Mouse (Mus musculus) retina, postnatal 1 day (tissue): ENCODE data around the gene Fam241a.

Experiments
- DNase-seq: peaks from one replicate; pipeline ENCODE4 v3.0.0-alpha.2; 2012

Gene Fam241a

GRCm38 (mm10) chr3:127875059-127875458, 21.1 kb downstream of the Fam241a start:
- DNase-seq, result no peak

- no peak for DNase-seq
Measured at GRCm38 (mm10) chr3:127874254-127874883, 21.8 kb downstream of the Fam241a start.

DNA sequence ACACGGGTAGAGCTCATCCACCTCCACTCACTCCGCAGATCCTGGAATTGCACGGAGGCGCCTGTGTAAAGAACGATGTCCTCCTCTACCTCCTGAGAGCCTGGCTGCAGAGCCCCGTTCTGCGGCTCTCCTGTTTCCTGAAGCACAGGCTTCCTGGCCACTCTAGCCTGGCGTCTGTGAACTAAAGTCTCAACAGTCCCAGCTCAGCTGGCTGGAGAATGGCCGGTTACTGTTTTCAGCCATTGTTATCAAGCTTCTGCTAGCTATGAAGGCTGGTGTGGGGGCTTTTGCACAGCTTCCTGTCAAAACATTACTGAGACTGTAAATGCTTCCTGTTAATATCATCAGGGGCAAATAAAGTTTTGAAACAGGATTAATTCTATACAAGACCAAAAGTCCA, 24.5 kb downstream of the Fam241a start:
- no peak for DNase-seq

GRCm38 (mm10) chr3:127868880-127869279, 27.2 kb downstream of the Fam241a start:
- no peak for DNase-seq

DNA sequence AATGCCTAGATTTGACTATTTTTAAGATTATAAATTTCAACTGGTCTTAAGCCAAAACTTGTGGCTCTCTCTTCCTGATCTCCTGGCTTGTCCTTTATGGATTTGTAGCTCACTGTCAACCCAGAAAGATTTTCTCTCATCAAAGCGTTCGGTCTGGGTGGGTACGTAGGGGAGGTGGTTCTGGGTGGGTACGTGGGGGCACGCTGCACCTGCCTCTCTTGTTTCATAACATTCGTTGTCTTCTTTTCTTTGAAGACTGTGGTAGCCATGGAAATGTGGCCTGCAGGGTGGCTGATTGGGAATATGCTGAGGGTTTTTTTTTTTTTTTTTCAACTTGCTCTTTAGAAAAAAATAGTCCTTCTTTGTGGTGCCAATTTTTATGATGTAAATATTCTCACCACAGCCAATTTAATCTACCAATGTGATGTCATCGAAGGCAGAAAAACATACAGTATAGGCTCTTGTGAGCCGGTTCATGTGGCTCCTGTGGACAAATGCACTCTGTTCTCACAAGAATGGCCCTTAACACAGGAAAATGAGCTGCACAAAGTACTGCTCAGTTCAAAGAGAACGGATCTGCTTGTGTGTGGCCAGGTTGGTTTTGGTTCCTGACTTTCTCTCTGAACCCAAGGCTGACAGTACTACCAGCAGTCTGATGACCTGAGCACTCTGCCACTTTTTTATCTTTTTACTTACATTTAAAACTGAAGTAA, 27.9 kb downstream of the Fam241a start:
- no peak for DNase-seq

DNA sequence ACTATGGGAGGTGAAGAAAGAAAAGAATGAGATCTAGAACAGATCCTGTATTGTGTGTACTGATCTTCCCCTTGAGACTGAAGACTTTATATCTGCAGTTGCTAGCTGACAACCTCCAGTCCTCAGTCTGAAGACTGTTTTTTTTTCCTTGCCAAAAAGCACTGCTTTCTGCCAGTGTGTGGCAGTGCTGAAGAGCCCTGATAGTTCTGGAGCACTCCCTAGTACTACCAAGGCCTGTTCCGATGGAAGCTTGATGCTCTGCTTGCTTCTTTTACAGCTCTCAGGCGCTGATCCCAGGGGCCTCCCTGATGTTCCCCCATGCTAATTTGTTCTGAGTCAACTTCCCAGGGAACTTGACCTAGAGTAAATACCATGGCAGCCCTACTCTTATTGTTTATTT, 31.9 kb downstream of the Fam241a start:
- no peak for DNase-seq

GRCm38 (mm10) chr3:127863571-127863970, 32.6 kb downstream of the Fam241a start:
- DNase-seq, result no peak

GRCm38 (mm10) chr3:127862479-127862878, 33.6 kb downstream of the Fam241a start:
- DNase-seq, result no peak

DNA sequence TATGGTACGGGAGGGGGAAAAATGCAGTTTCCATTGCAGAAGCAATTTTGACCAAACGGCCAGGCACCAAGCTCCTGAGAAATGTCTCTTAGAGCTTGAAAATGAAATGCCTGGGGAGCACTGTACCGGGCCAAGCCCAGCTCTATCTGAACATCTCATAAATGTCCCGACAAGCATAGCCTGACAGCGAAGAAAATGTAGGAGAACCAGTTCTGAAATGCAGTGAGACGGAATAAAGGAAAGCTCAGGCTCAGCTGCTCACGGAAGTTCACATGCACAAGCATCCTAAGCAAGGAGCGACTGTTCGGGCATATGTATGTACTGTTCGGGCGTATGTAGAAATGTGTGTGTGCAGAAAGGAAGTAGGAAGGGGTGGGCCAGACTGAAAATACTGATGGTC, 34.8 kb downstream of the Fam241a start:
- DNase-seq, result no peak

- peak; percentile 79 for DNase-seq
Measured at GRCm38 (mm10) chr3:127853431-127854206, 42.5 kb downstream of the Fam241a start.

DNA sequence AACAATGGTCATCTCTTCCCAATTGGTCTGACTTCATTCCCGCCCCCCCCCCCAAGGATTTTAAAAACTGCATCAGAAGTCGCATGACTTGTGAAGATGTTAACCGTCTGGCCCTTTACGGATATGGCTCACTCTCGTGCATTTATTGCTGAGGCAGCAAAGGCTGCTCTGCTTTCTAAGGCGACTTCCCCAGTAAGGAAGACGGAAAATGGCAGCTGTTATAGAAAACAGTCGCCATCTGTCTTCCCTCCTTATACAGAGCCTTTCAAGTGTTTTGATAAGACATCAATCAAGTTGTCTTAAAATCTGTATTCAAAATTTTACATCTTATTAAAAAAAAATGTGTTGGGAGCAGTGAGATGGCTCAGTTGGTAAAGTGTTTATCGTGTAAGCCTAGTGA, 43.4 kb downstream of the Fam241a start:
- no peak for DNase-seq

- DNase-seq, result no peak
Measured at GRCm38 (mm10) chr3:127850776-127851646, 45.1 kb downstream of the Fam241a start.

- no peak for DNase-seq
Measured at GRCm38 (mm10) chr3:127849922-127850321, 46.2 kb downstream of the Fam241a start.

DNA sequence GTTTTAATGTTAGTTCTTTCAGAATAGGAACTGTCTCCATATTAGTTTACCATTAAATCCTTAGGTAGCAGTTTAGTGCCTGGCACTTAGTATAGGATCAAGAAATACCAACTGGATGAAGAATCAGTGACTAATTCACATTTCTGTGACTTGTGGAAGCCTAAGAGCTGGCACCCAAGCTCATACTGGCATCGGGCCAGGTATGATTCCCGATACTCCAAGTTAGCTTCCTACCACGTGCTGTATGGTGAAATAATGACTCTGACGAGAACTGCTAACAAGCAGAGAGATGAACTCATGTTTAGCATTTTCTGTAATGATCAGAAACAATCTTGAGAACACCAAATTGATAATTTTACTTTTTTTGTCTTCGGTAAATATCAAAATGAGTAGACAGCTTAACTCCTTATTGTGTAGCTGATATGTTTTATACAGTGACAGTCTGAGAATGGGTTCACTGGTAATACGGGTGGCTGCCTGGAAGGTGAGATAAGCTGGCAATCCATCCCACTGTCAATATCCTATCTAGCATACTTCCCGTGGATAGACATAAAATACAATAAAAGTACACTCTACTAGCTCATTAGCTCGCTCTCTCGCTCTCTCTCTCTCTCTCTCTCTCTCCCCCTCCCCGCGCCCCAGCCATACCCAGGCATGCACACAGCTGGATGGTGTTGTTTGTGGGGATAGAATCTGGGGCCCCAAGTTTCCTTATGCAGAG, 47.9 kb downstream of the Fam241a start:
- no peak for DNase-seq

GRCm38 (mm10) chr3:127843941-127844327, 52.2 kb downstream of the Fam241a start:
- DNase-seq, result no peak

DNA sequence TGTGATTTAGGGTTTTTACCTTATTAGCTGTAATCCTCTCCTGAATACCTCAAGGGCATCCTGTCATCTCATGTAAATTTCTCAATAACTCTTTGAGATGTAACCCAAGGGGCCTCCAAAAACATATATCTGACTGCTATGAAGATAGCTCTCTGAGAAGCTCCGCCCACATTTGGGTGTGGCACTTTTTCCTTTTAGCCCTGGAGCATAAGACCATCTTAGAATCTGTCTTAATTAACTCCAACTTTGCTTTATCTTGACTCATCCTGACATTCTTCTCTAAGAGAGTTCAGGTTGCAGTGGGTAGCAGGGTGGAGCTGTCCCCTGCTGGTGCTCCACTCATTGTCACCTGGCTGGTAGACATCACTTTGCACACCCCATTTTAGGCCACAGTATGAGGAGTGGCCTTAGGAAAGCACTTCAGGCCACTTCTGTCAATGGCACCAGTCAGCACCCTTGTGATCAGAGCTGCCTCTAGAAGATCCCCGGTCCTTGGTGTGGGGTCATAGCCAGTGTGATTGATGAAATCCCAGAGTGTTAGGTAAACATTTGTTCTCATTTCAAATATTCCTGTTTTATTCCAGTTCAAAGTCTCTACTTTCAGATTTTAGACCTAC, 52.7 kb downstream of the Fam241a start:
- DNase-seq, result no peak

DNA sequence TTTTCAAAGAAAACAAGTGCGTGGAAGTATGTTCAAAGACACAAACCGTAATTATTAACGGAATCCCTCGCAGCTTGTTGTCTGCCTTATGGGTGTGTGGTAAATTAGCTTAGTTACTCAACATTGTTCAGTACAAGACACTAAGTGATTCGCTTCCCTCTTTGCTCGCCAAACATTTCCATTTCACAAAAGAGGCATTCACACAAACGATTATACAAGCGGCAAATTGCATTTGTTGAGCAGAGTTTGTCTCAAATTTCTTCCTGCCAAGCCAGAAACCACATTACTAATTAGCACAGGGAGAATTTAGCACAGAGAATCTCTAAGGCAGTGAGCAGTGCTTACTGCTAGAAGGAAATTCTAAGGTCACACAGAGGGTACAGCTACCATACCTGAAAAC, 54.2 kb downstream of the Fam241a start:
- DNase-seq, result no peak

GRCm38 (mm10) chr3:127837972-127838644, 58.0 kb downstream of the Fam241a start:
- no peak for DNase-seq

DNA sequence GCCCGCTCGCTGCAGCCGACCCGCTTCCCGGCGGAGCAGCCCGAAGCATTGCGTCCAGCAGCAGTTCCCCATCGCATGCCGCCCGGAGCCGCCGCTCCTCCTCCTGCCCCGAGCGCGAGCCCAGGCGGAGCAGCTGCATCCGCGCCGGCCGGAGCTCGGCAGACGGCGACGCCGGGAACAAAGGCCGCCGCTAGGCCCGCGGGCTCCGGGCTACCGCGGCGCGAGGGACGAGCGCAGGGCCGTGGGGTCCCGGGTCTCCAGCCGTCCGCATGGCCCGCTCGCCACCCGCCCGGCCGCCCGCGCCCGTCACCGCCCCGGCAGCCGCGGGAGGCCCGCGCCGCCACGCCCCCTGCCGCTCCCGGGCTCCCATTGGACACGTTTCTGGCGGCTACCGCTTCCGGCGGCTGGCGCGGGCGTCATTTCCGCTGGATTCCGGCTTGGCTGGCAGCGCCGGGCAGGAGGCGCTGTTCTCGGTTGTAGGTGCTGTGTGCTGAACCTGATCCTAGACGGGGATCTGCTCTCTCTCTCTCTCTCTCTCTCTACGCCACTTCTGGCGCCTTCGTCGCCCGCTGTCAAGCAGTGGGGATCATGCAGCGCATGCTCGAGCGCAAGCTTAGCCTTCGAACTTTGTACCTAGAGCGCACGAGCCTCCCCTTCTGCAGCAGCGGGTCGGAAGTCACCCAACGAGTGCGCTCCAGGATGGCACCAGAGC, 58.8 kb downstream of the Fam241a start, which contains the start of gene Ap1ar:
TSS of gene Ap1ar (minus strand) at position 370 of the 712 bp plus-strand sequence.
- peak; percentile 97 for DNase-seq

DNA sequence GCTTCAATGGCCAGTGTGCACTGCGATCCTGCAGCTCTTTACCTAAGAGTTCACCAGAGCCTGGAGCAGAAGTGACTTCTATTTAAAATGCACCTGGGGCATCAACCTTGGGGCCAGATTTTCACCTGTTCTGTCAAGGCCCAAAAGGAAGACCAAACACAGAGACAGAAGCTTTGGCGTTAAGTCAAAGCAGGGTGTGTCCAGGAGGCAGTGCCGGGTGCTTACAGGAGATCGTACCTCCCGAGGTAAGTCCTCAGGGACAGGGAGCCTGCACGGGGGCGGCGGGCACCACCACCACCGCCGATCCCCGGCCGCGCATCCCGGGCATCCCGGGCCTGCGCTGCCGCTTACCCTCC, 59.3 kb downstream of the Fam241a start:
- no peak for DNase-seq

GRCm38 (mm10) chr3:127835594-127835993, 60.5 kb downstream of the Fam241a start:
- no peak for DNase-seq
